Mouse (Mus musculus) gastrocnemius, postnatal 36 days (tissue): ENCODE measurements around the gene Krr1. TPM values are rescaled to one million over a fixed set of nuclear protein-coding genes. Genes with fewer than 3 reads are reported as not detected.
A peak's percentile ranks its signal among the peaks of the same experiment; 100 is the strongest.
"Not testable (repeated sequence)": the region's sequence is repeated elsewhere in the genome, so short reads cannot be mapped to it uniquely, and the experiment has no call there.

Experiments used
- DNase-seq, 2 experiments: peaks; one replicate each; pipeline ENCODE4 v3.0.0; 2022
- intact Hi-C: fragments of 180-260 bp; cut with DNase I; formaldehyde crosslinking; loops from one replicate; pipeline ENCODE4 v1.15.1; 2025
- total RNA-seq, 2 experiments: library from RNA; stranded (reverse); gene quantifications; 2 replicates each; pipeline ENCODE4 v1.2.3; 2021

Gene Krr1
- total RNA-seq, 2 experiments from 2014 or later: 23.7 to 26.4 TPM

GRCm38 (mm10) chr10:111960459-111960858 lies 12.0 kb upstream of the Krr1 start:
- no peak for DNase-seq
- intact Hi-C loops: loop anchor here (10.0 kb wide), 1 partner anchor 656 kb away; no protein-coding TSS in a partner anchor

GRCm38 (mm10) chr10:111966394-111966793 lies 6.1 kb upstream of the Krr1 start:
- no peak for DNase-seq
- intact Hi-C loops: loop anchor here (10.0 kb wide), 1 partner anchor 662 kb away; no protein-coding TSS in a partner anchor

GRCm38 (mm10) chr10:111971929-111972328 lies 535 bp upstream of the Krr1 start:
- intact Hi-C loops: no loop called here
- no peak for DNase-seq

- intact Hi-C loops: loop anchor here (5.0 kb wide), 1 partner anchor 130 kb away; no protein-coding TSS in a partner anchor
- peak in 1 of 2 experiments; percentile 48 for DNase-seq
Measured at GRCm38 (mm10) chr10:111977584-111977983, 5.1 kb downstream of the Krr1 start.

GRCm38 (mm10) chr10:111983070-111983469 lies 10.6 kb downstream of the Krr1 start:
- intact Hi-C loops: no loop called here

GRCm38 (mm10) chr10:111986453-111986852 lies 14.0 kb downstream of the Krr1 start:
- DNase-seq: no peak
- intact Hi-C loops: no loop called here

More at GRCm38 (mm10) chr10:111983070-111983469, 10.6 kb downstream of the Krr1 start:
- no peak for DNase-seq

GRCm38 (mm10) chr10:111995803-111996548 lies 23.5 kb downstream of the Krr1 start:
- intact Hi-C loops: no loop called here

GRCm38 (mm10) chr10:111996549-111996904 lies 24.1 kb downstream of the Krr1 start:
- intact Hi-C loops: no loop called here
- DNase-seq: no peak

More at GRCm38 (mm10) chr10:111995803-111996548, 23.5 kb downstream of the Krr1 start:
- no peak for DNase-seq

GRCm38 (mm10) chr10:111996911-111997347 lies 24.5 kb downstream of the Krr1 start:
- intact Hi-C loops: no loop called here
- no peak for DNase-seq

- DNase-seq: no peak
- intact Hi-C loops: no loop called here
Measured at GRCm38 (mm10) chr10:111997671-111998070, 25.2 kb downstream of the Krr1 start.

GRCm38 (mm10) chr10:111999765-112000164 lies 27.3 kb downstream of the Krr1 start:
- no peak for DNase-seq

GRCm38 (mm10) chr10:112000568-112000967 lies 28.1 kb downstream of the Krr1 start:
- intact Hi-C loops: no loop called here
- DNase-seq: no peak

More at GRCm38 (mm10) chr10:111999765-112000164, 27.3 kb downstream of the Krr1 start:
- intact Hi-C loops: no loop called here

GRCm38 (mm10) chr10:112001350-112001749 lies 28.9 kb downstream of the Krr1 start:
- no peak for DNase-seq
- intact Hi-C loops: no loop called here

GRCm38 (mm10) chr10:112001756-112002520 lies 29.5 kb downstream of the Krr1 start:
- intact Hi-C loops: no loop called here
- no peak for DNase-seq

- intact Hi-C loops: no loop called here
- no peak for DNase-seq
Measured at GRCm38 (mm10) chr10:112002544-112003215, 30.2 kb downstream of the Krr1 start, which contains the start of gene Glipr1. Glipr1 (minus strand) TSS chr10:112002631.

GRCm38 (mm10) chr10:112009511-112009910 lies 37.0 kb downstream of the Krr1 start:
- intact Hi-C loops, DNase-seq: not testable (repeated sequence)

- intact Hi-C loops: no loop called here
- no peak for DNase-seq
Measured at GRCm38 (mm10) chr10:112023585-112023984, 51.1 kb downstream of the Krr1 start.

GRCm38 (mm10) chr10:112028689-112029088 lies 56.2 kb downstream of the Krr1 start:
- intact Hi-C loops, DNase-seq: not testable (repeated sequence)
